Mouse (Mus musculus): Measurements from ENCODE around the gene Hoga1.
A peak's percentile ranks its signal among the peaks of the same experiment; 100 is the strongest.
"Not testable (repeated sequence)": the region's sequence is repeated elsewhere in the genome, so short reads cannot be mapped to it uniquely, and the experiment has no call there.

Hoga1 gene

DNA sequence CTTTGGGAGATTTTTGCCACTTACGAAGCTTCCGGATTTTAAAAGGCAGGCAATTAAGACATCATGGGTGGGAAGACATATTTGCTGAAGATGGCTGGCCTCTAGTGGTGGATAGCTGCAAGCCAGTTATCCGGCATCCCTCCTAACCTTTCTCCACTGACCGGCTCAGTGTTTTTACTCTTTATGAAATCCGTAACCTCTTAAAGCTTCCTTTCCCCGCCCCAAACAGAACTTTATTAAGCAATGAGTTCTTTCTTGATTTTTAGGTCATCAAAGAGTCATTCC, 23.8 kb downstream of the Hoga1 start:
- peak; percentile 38 for DNase-seq (ENCODE audit: low spot score)

GRCm38 (mm10) chr19:42071221-42071620, 25.8 kb downstream of the Hoga1 start:
- no peak for DNase-seq (ENCODE audit: low spot score)

DNA sequence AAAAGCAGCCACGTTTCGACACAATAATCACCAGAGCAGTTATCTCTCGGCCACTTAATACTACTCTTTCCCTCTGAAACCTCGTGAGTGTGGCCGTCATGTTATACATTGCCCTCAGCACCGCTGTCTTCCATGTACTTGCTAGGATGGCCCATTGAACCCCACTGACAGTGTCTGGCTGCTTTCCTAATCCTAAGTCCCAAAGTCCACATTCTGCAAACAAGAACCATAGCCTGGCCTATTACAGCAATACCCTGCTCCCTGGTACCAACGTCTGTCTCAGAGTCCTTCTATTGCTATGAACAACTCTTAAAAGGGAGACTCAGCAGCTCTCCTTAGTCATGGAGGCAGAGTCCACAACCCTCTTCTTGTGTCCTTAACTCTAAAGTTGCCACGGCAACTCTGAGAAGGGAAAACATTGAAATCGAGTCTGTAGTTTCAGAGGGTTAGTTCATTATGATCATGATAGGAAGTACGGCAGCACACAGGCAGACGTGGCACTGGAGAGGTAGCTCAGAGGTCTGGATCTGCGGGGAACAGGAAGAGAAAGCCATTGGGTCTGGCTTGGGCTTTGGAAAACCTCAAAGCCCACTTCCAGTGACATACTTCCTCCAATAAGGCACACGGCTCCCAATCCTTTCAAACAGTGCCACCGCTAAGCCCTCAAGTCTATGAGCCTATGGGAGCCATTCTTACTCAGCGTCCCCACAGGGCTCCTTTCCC, 26.6 kb downstream of the Hoga1 start:
- no peak for DNase-seq (ENCODE audit: low spot score)

GRCm38 (mm10) chr19:42072802-42073201, 27.4 kb downstream of the Hoga1 start:
- no peak for DNase-seq (ENCODE audit: low spot score)

GRCm38 (mm10) chr19:42075051-42075450, 29.6 kb downstream of the Hoga1 start:
- no peak for DNase-seq (ENCODE audit: low spot score)

DNA sequence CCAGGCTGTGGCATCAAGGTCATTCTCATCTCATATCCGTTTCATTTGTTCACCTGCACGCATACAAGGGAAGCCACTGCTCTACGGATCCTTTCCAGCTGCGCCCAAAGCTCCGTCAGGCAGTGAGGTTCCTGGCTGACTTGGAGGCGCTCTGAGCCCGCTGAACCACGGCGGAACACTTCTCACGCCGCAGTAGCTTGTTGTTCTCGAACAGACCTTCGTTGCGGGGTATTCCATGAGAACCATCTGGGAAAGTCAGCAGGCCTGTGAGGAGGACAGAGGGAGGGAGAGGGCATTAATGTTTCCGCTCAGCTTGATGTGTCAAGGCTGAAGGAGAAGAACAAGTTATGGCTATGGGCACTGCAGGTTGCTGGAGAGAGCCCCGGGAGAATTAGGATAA, 30.6 kb downstream of the Hoga1 start:
- no peak for DNase-seq (ENCODE audit: low spot score)

DNA sequence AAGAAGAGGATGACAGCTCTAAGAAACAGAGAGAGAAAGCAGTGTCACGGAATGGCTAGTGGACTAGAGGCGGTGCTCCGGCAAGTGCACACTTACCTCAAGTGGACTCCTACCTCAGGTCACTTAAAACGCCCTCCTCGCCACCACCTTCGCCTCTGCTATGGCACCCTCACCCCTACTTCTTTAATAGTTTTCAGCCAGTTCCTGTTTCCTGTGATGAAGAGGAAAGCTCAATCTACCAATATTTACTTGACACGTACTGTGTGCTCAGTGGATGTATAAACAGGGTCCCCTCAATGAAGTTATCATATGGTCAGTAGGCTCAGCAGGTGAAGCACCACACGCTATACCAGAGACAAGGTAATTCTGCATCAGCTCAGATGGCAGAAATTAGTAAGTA, 33.2 kb downstream of the Hoga1 start:
- DNase-seq (ENCODE audit: low spot score), result no peak

- no peak for DNase-seq (ENCODE audit: low spot score)
Measured at GRCm38 (mm10) chr19:42079006-42079405, 33.6 kb downstream of the Hoga1 start.

- DNase-seq (ENCODE audit: low spot score), result no peak
Measured at GRCm38 (mm10) chr19:42079950-42080349, 34.5 kb downstream of the Hoga1 start.

- no peak for DNase-seq (ENCODE audit: low spot score)
Measured at GRCm38 (mm10) chr19:42080469-42080868, 35.1 kb downstream of the Hoga1 start.

DNA sequence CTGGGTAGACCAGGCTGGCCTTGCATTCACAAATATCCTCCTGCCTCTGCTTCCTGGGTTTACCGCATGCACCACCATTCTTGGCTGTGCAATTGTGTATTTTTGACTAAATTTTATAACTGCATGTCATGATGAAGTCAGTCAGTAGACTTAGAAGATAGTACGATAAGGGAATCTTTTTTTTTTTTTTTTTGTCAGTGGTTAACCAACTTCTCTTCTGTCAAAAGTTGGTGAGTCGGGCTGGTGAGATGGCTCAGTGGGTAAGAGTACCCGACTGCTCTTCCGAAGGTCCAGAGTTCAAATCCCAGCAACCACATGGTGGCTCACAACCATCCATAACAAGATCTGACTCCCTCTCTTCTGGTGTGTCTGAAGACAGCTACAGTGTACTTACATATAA, 36.2 kb downstream of the Hoga1 start:
- not testable (repeated sequence) for DNase-seq (ENCODE audit: low spot score)

GRCm38 (mm10) chr19:42085690-42086089, 40.3 kb downstream of the Hoga1 start:
- DNase-seq (ENCODE audit: low spot score), result no peak

- peak; percentile 94 for DNase-seq (ENCODE audit: low spot score)
Measured at GRCm38 (mm10) chr19:42086166-42086565, 40.8 kb downstream of the Hoga1 start, which contains the start of gene Morn4. Morn4 (minus strand) TSS chr19:42086357.

- peak; percentile 67 for DNase-seq (ENCODE audit: low spot score)
Measured at GRCm38 (mm10) chr19:42089103-42089747, 43.8 kb downstream of the Hoga1 start.

GRCm38 (mm10) chr19:42089748-42090595, 44.6 kb downstream of the Hoga1 start, which contains the start of gene Pi4k2a:
Pi4k2a (plus strand) TSS chr19:42090470.
- peak; percentile 100 for DNase-seq (ENCODE audit: low spot score)

GRCm38 (mm10) chr19:42090637-42091141, 45.3 kb downstream of the Hoga1 start:
- peak; percentile 23 for DNase-seq (ENCODE audit: low spot score)

DNA sequence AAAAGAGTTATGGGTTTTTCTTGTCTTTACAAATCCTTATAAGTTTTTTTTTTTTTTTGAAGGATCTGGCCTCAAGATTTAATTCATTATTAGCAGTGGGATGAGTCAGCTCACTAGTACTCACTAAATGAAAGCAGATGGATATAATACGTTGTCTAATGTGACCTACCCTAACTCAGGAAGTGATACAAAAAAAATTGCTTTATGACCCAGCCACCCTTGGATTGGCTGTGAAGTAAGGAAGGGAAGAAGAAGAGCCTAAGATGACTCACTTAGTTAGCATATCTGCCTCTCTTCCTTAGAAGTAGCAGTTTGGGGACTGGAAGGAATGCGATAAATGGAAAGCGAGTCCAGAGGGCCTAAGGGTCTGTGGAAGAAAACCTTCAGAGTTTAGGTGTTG, 54.0 kb downstream of the Hoga1 start:
- no peak for DNase-seq (ENCODE audit: low spot score)

DNA sequence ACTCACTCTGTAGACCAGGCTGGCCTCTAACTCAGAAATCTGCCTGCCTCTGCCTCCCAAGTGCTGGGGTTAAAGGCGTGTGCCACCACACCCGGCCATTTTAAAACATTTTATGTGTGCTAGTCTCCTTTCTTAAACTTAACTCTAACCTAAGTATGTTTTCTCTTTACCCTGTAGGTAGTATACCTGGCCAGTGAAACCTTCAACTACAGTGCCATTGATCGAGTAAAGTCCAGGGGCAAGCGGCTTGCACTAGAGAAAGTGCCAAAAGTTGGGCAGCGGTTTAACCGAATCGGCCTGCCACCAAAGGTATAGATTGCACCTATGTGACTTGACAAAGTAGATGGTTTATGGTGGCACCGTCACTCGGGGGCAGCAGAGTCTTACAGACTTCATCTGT, 59.3 kb downstream of the Hoga1 start:
- no peak for DNase-seq (ENCODE audit: low spot score)

GRCm38 (mm10) chr19:42115783-42116335, 70.4 kb downstream of the Hoga1 start:
- no peak for DNase-seq (ENCODE audit: low spot score)

DNA sequence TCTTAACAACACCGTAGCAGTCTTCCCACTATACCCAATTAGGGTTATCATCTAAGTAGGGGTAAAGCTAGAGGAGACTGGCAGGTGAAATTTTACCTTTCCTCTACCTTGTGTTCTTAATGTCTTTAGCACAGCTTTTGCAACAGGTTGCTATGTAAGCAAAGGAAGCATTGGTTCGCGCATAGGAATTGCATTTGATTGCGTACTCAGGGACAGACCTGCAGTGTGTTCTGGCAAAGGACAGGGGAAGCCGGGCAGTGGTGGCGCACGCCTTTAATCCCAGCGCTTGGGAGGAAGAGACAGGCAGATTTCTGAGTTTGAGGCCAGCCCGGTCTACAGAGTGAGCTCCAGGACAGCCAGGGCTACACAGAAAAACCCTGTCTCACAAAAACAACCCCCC, 72.7 kb downstream of the Hoga1 start:
- DNase-seq (ENCODE audit: low spot score), result no peak

GRCm38 (mm10) chr19:42118596-42118995, 73.2 kb downstream of the Hoga1 start:
- no peak for DNase-seq (ENCODE audit: low spot score)

DNA sequence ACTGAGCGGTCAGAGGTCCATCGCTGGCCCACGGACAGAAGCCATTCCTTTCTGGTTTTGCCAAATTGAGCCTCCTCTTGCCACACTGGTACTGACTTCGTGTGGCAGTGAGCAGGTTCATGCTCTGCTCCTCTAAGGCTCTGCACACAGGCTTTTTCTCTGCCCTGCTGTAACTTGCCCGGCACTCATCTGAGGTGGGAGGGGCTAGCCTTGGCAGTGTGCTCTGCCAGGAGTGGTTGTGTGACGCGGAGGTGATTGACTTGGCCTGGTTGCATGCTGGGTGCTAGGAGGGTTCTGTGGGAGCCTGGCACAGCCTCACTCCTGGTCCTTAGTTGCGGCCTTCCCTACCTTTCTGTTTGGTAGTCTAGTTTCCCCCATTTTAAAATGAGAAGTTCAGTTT, 75.0 kb downstream of the Hoga1 start:
- DNase-seq (ENCODE audit: low spot score), result no peak

Data from layer of hippocampus, adult 11-12 months (tissue).